Mouse (Mus musculus): ENCODE data around the gene Magi1. TPM values are rescaled to one million over a fixed set of nuclear protein-coding genes. Genes with fewer than 3 reads are reported as not detected.

Gene Magi1
- total RNA-seq, 2 experiments from 2014 or later = 27.2 to 29.0 TPM

- DNase-seq (ENCODE audit: low spot score in 2 of 2) = no peak
Measured at GRCm38 (mm10) chr6:93743145-93743544, 540.6 kb downstream of the Magi1 start.

DNA sequence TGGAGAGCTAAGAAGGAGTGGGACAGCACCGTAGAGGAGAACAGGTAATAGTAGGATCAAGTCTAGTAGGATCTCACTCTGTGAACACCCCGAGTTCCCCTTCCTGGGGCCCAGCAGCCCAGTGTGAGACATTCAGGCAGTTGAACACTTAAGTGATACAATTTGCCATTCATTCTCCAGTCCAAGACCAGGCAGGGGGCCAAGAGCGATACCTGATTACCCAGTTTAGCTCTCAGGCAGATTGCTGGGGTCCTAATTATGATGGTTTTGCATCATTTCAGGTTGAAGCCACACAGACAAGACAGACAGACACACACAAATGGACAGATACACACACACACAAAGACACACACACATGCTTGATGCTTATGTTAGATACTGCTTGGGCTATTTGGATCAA lies 543.9 kb downstream of the Magi1 start:
- no peak for DNase-seq (ENCODE audit: low spot score in 2 of 2)

DNA sequence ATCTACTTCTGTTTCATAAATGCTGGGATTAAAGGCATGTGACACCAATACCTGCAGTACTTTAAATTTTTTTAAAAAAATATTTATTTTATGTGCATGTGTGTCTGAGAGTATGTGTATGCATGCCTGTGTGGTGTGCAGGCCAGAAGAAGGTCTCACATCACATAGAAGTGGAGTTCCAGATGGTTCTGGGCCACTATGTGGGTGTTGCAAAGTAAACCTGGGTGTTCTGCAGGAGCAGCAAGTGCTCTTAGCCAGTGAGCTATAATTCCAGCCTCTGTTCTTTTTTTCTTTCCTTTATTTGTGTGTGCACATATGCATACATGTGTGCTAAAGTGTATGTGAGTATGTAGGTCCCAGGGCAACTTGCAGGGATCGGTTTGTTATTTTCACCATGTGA lies 546.6 kb downstream of the Magi1 start:
- DNase-seq (ENCODE audit: low spot score in 2 of 2) = no peak

GRCm38 (mm10) chr6:93736071-93736470 lies 547.6 kb downstream of the Magi1 start:
- DNase-seq (ENCODE audit: low spot score in 2 of 2) = no peak

DNA sequence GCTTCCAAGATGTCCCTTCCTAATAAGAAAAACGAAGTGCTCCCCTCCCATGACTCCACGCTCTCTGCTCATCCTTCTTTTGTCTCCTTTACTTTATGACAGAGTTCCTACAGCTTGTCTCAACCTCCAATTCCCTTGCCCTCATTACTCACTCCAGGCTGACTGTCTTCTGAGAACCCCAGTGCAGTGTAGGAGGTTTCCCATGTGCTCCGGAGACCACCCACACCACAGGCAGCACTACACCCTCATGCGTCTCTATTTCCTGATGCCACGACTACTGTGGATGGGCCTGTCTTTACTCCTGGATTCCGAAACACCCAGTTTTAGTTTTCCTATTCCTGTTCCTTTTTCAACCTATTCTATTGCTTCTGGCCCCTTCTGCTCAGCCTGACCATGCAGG lies 549.9 kb downstream of the Magi1 start:
- no peak for DNase-seq (ENCODE audit: low spot score in 2 of 2)

- no peak for DNase-seq (ENCODE audit: low spot score in 2 of 2)
Measured at GRCm38 (mm10) chr6:93729702-93730101, 554.0 kb downstream of the Magi1 start.

DNA sequence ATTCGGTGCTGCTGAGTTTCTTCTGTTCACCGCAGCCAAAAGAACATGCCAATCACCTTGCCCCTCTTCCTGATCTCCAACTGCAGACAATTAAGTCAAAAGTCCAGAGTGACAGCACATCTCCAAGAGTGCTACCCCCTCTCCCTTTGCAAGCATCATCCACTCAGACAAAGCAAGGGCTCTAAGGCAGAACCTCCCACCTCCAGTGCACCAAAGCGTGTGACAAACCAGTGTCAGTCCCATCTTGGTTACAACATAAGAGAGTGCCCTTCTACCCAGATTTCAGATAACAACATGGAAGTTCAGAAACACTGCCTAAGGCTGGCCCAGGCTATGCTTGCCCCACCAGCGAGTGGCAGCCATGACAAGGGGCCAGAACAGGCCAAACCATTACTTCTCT lies 554.9 kb downstream of the Magi1 start:
- no peak for DNase-seq (ENCODE audit: low spot score in 2 of 2)

GRCm38 (mm10) chr6:93727630-93728178 lies 556.0 kb downstream of the Magi1 start:
- no peak for DNase-seq (ENCODE audit: low spot score in 2 of 2)

DNA sequence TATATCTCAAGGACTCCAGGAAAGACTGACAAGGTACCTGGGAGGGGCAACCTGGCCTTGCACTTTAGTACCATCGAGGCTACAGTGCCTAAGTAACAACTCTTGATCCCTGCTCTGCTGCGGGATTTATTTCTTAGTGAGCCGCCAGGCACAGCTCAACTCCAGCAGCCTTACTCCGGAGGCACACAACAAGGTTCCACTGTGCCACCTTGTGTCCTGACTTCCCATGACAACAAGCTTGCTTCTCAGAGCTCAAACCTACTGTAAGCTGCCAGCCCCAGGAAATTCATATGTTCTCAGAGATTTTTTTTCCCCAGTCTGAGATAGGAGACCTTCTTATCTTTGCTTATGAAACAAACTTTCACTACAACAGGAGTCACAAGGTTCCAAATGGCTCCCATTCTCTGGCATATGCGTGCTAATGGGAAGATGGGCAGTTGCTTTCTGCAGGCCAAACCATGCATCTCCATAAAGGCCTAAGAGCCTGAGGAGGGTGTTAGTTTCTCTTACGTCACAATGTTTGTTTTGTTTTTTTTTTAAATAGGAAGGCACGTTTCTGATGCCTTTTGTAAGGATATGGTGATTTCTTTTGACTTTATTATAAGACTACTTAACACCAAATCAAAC lies 556.8 kb downstream of the Magi1 start:
- no peak for DNase-seq (ENCODE audit: low spot score in 2 of 2)

DNA sequence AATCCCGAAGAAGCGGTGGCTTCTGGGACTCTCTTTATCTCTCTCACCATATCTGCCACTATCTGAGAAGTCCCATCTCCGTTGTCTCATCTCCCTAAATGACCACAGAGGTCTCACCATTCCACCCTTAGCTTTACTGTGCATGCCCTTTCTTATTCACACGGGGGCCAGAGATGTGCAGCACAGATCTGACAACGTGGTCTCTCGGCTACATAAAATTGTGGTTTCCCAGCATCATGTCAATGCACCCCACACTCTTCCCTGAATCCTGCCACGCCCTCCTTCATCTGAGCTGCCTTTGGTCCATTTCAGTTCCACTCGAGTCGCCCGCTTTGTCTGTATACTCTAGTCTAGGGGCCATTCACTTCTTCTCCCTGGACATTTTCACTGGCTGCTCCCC lies 557.6 kb downstream of the Magi1 start:
- DNase-seq (ENCODE audit: low spot score in 2 of 2) = no peak

DNA sequence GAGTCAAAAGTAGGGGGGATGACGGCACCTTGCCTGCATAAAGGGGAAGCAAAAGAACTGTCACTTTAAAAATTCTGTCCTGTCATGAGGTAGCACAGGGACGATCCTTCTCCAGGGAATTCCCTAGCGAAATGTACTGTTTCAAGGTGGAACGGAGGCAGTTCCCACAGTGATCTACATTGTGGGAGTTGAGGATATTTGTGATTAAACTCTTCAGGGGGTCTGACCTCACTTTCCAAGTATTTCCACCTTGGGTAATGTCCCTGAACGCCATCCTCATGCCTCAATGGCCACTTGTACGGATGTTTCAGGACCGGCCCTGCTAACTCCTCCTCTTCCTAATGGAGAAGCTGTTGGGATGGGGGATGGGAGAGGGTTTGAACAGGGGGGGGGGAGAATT lies 559.0 kb downstream of the Magi1 start:
- DNase-seq (ENCODE audit: low spot score in 2 of 2) = no peak

GRCm38 (mm10) chr6:93723226-93723625 lies 560.5 kb downstream of the Magi1 start:
- no peak for DNase-seq (ENCODE audit: low spot score in 2 of 2)

DNA sequence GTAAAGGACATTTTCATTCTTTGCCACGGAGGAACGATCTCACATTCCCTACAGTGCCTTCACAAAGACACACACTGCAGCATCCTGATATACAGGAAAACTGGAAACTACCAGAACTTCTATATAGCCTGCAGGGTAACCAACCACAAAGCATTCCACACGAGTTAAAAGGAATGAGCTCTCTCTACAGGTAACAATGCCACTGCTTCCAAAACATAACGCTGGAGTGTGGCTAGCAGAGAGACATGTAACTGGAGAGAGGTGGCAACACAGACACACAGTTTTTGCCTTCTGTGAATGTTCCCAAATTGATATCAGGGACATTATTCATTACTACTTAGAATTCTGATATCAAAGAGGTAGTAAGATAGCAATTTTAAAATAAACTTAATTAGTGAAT lies 564.2 kb downstream of the Magi1 start:
- DNase-seq (ENCODE audit: low spot score in 2 of 2) = no peak

DNA sequence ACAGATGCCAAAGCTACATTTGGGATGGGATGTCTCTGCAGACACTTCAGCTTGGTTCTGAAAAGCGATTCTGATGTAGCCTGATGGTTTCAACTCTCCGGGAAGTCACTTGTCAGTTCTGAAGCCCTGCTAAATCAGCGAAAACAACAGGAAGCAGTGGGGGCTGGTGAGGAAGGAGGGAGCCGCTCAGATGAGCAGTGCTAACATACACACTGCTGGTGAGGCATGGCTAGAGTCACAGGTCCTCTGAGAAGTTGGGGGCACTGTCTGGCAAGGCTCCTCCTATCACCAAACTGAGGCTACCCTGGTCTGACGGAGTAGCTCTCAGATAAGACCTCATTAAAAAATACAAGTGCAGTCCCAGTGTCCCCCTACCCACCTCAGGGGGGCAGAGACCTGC lies 565.3 kb downstream of the Magi1 start:
- DNase-seq (ENCODE audit: low spot score in 2 of 2) = no peak

DNA sequence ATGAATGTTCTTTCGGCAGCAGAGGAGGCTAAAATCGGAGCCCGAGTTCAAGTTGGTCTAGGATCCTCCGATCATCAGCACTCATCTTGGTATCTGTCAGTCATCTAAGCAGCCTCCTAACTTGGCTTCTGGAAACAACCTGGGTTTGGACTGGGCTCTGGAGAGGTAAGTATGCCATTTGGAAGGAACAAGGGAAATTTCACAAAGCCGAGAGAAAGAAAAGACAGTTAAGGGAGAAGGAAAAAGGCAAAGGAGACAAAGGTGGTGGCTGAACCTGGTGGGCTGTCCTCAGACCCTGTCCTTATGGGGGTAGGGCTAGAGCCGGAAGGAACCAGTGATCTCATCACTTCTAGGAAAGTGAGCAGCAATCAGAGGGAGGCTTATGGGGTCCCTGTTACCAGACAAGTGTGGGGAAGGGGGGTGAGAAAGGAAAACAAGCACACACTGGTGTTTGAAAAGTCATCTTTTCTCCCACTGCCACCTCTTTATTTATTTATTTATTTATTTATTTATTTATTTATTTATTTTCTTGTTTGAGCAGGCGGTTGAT lies 565.8 kb downstream of the Magi1 start:
- DNase-seq (ENCODE audit: low spot score in 2 of 2) = no peak

DNA sequence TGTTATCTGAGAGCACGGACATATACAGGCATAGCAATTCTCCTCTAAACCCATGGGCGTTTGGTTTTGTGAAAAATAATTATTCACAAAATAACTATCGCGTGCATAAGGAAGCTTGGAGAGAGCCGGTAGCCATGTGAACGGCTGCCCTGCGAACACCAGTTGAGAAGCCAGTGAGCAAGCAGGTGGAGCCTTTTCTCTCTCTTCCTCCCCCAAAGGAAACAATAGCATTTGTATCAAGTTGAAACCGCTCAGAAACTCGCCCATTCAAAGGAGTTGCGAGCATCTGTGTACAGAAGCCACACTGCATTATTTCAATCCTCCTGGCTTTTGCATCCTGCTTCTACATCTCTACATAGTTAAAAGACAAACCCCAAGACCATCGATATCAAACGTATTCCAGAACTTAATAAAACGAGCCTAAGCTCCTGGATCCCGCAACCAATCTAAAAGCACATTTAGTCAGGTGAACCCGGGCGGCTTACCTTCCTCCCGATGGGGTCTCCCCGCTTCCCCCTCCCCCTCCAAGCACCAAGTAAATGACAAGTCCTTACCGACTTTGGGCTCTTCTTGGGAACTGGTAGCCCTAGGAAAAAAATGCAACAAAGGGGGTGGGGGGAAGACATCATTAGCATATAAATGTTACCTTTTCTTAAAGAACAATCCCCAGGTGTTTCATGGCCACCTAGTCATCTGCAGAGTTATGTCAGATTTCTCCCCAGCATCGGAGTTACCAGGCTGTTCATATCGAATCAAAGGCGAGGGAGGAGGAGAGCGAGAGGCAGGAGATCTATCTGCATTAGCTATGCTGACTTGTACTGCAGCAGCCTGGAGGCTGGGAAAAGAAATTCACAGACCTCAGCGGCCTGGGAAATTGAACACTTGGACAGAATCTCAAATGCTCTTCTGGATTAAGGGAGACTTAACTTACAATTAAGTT lies 566.8 kb downstream of the Magi1 start:
- no peak for DNase-seq (ENCODE audit: low spot score in 2 of 2)

DNA sequence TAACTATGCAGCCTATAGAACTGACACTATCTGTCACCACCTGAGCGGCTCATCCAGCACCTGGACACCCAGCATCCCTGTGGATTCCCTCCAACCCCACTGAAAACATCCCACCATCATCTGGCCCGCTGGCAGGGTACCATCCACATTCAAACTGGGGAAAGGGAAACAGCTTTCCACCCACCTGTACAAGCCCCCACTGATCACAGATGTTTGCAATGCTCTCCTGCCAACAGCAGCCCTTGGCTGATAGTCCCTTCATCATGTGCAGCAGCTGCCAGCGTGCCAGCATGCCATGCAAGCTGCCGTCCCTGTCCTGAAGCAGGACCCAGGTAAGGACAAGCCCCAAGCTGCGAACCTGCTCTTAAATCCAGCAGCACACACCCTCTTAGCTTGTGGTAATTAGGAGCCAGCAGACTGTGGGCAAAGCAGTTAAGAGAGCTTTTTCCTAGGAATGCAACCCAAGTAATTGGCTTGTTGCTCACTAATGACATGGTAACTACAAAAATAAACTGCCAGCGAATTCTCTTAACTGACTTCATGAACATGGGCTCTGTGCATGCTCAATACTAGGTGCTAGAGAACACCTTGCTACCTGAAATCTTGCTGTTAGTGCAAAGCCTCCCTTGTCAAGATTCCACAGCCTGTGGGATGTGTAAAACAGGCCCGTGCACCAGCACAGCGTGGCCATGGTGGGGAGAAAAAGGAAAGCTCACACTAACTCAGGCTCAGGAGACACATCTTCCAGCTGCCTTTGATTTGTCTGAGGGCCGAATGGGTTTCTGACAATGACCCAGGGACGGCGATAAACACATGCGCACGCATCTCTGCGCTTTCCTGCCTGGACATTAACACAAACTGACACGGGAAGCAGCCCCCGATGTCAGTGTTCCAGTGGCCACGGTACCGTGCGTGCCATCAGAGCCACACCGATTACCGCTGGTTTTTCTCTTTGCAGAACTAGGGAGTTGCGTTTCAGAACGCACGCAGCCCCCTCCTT lies 568.2 kb downstream of the Magi1 start:
- DNase-seq (ENCODE audit: low spot score in 2 of 2) = no peak

DNA sequence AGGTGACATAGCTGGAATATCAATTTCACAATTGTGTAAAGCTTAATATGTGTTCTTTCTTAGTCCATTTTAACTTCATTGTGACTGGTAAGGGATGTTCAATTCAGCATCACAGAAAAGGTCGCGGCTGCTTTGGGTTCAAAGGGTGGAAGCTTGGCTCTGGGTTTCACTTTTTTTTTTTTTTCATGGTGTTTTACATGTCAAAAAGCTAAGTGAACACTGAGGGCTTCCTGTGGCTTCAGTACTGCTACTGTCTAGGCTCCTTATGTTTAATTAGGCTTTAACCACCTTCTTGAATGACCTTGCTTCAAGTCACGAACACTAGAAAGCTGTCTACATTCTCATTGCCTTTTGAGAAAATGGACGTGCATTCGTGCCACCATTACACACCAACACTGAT lies 579.4 kb downstream of the Magi1 start:
- no peak for DNase-seq (ENCODE audit: low spot score in 2 of 2)

- no peak for DNase-seq (ENCODE audit: low spot score in 2 of 2)
Measured at GRCm38 (mm10) chr6:93699436-93699835, 584.3 kb downstream of the Magi1 start.

GRCm38 (mm10) chr6:93697956-93698355 lies 585.8 kb downstream of the Magi1 start:
- no peak for DNase-seq (ENCODE audit: low spot score in 2 of 2)

DNA sequence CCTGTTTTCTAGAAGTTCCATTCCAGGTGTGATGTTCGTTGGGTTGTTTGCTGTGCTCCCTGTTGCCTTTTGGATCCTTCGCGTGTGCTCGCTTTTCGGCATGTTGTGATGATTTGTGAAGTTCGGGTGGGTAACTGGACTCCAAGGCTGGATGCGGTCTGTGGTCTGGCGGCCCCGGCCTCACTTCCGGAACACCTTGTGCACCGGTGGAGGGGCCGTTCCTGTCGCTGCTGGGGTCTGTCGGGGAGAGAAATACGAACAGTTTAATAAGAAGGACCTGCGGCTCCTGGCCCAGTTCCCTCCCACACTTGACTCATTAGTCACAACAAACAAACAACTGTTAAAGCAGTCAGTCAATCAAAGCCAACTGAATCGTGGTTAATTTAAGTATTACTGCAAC lies 605.0 kb downstream of the Magi1 start:
- DNase-seq (ENCODE audit: low spot score in 2 of 2) = no peak
